ENCODE assay signal across 25 mouse cellular contexts in genomic region chr6:60881534-60881933, GRCm38 (mm10). TPM values are rescaled to one million over a fixed set of nuclear protein-coding genes. Genes with fewer than 3 reads are reported as not detected.
A peak's percentile ranks its signal among the peaks of the same experiment; 100 is the strongest.
DNase-seq lines count a peak whose midpoint lies in the region; ATAC-seq and TF ChIP-seq lines count a peak whose summit lies in the region.
"Had no signal": no experiment of that assay in that cellular context is flagged by ENCODE, and none has a peak within 500 bp of the region (broad histone marks: within the 10 kb centered on the region; RNA-seq: fewer than 3 reads in every experiment).

No protein-coding gene starts in this region.

- H3K4me1 ChIP-seq in forebrain, postnatal 0 days (ENCODE audit: insufficient read depth), result no peaks in the 10 kb centered on the region
- H3K4me1 ChIP-seq in forebrain, embryonic 16.5 days (replicated peaks; ENCODE audit: control insufficient read depth, insufficient read depth, low read length), result no peaks in the 10 kb centered on the region
- no peaks in the 10 kb centered on the region for H3K4me1 ChIP-seq in MEL (ENCODE audit: control insufficient read depth in 1 of 2, insufficient read depth in 2 of 2, low read length in 2 of 2)
- no peaks in the 10 kb centered on the region for H3K4me1 ChIP-seq in heart, adult 2 months (ENCODE audit: control insufficient read depth, insufficient read depth, low read length)
- H3K4me1 ChIP-seq: embryonic facial prominence, embryonic 12.5 days; embryonic facial prominence, embryonic 15.5 days; heart, embryonic 12.5 days; heart, embryonic 15.5 days; hindbrain, embryonic 10.5 days had no signal

- TF ChIP-seq POLR2A in MEL (IDR thresholded peaks at IDR 0.05; ENCODE audit: control insufficient read depth in 1 of 2, insufficient read depth in 1 of 2, low read depth in 1 of 2, low read length in 2 of 2, poor library complexity in 1 of 2), result no peak
- TF ChIP-seq POLR2A in brain, embryonic 14.5 days (IDR thresholded peaks at IDR 0.05; ENCODE audit: borderline replicate concordance, extremely low read depth, insufficient read depth, insufficient read length, poor library complexity, severe bottlenecking), result no peak
- TF ChIP-seq POLR2A in heart, adult 2 months (IDR thresholded peaks at IDR 0.05; ENCODE audit: insufficient read depth, low read depth, low read length), result no peak

- no peak overlapping the region for H3K27ac ChIP-seq in forebrain, postnatal 0 days (ENCODE audit: low read depth, low read length)
- no peak overlapping the region for H3K27ac ChIP-seq in forebrain, embryonic 16.5 days (ENCODE audit: low read length)
- no peak overlapping the region for H3K27ac ChIP-seq in layer of hippocampus, adult 2 months
- no peak overlapping the region for H3K27ac ChIP-seq in MEL (ENCODE audit: control insufficient read depth, low read depth, low read length)
- no peak overlapping the region for H3K27ac ChIP-seq in heart, adult 2 months
- H3K27ac ChIP-seq: embryonic facial prominence, embryonic 12.5 days; embryonic facial prominence, embryonic 15.5 days; heart, embryonic 15.5 days; hindbrain, embryonic 10.5 days; hindbrain, embryonic 14.5 days had no signal

- no peaks in the 10 kb centered on the region for H3K79me2 ChIP-seq in MEL (ENCODE audit: control insufficient read depth, insufficient read depth, low read length, poor library complexity)
- H3K79me2 ChIP-seq in heart, adult 2 months (replicated peaks; ENCODE audit: control insufficient read depth, insufficient read depth, low read length), result no peaks in the 10 kb centered on the region

- no peaks in the 10 kb centered on the region for H3K9me3 ChIP-seq in forebrain, postnatal 0 days (ENCODE audit: low read length)
- H3K9me3 ChIP-seq in forebrain, embryonic 16.5 days (ENCODE audit: control insufficient read depth, low read length), result no peaks in the 10 kb centered on the region
- no peaks in the 10 kb centered on the region for H3K9me3 ChIP-seq in MEL (replicated peaks; ENCODE audit: insufficient read depth, low read length)
- H3K9me3 ChIP-seq: embryonic facial prominence, embryonic 15.5 days; G1E; heart, embryonic 12.5 days; heart, embryonic 15.5 days had no signal

- H3K36me3 ChIP-seq in forebrain, postnatal 0 days (ENCODE audit: insufficient read depth), result no peaks in the 10 kb centered on the region
- no peaks in the 10 kb centered on the region for H3K36me3 ChIP-seq in forebrain, embryonic 16.5 days (ENCODE audit: control insufficient read depth, insufficient read depth)
- H3K36me3 ChIP-seq in MEL (ENCODE audit: control insufficient read depth in 1 of 2, insufficient read depth in 2 of 2, low read length in 2 of 2), result no peaks in the 10 kb centered on the region
- H3K36me3 ChIP-seq in heart, adult 2 months (ENCODE audit: control insufficient read depth, insufficient read depth, low read length), result no peaks in the 10 kb centered on the region
- H3K36me3 ChIP-seq: embryonic facial prominence, embryonic 12.5 days; embryonic facial prominence, embryonic 15.5 days; G1E; heart, embryonic 12.5 days; heart, embryonic 15.5 days; hindbrain, embryonic 10.5 days had no signal

- no peak overlapping the region for H3K4me3 ChIP-seq in forebrain, postnatal 0 days (ENCODE audit: low read depth, low read length)
- H3K4me3 ChIP-seq in forebrain, embryonic 16.5 days (replicated peaks; ENCODE audit: low read length), result no peak overlapping the region
- H3K4me3 ChIP-seq in layer of hippocampus, adult 2 months, result no peak overlapping the region
- no peak overlapping the region for H3K4me3 ChIP-seq in MEL (ENCODE audit: control insufficient read depth in 1 of 2, insufficient read depth in 1 of 2, low read depth in 2 of 2, low read length in 2 of 2)
- no peak overlapping the region for H3K4me3 ChIP-seq in heart, adult 2 months
- H3K4me3 ChIP-seq: embryonic facial prominence, embryonic 12.5 days; embryonic facial prominence, embryonic 15.5 days; heart, embryonic 12.5 days; heart, embryonic 15.5 days; hindbrain, embryonic 10.5 days had no signal

- intact Hi-C loops in heart, adult 2 months (cut with DNase I), result no loop called here

- no peak overlapping the region for H3K9ac ChIP-seq in forebrain, postnatal 0 days
- H3K9ac ChIP-seq in forebrain, embryonic 16.5 days (replicated peaks; ENCODE audit: low read depth, low read length), result no peak overlapping the region
- H3K9ac ChIP-seq in MEL (ENCODE audit: control insufficient read depth, low read depth, low read length, poor library complexity, severe bottlenecking), result no peak overlapping the region
- H3K9ac ChIP-seq in heart, adult 2 months (ENCODE audit: low read depth, low read length), result no peak overlapping the region
- H3K9ac ChIP-seq: embryonic facial prominence, embryonic 12.5 days; embryonic facial prominence, embryonic 15.5 days; heart, embryonic 12.5 days; heart, embryonic 15.5 days; hindbrain, embryonic 14.5 days had no signal

- TF ChIP-seq EP300 in MEL (IDR thresholded peaks at IDR 0.05; ENCODE audit: low read depth in 1 of 2, low read length in 2 of 2), result no peak
- TF ChIP-seq EP300 in heart, adult 2 months (IDR thresholded peaks at IDR 0.05; ENCODE audit: insufficient read depth, low read depth, low read length), result no peak

- TF ChIP-seq CTCF in forebrain, postnatal 0 days (IDR thresholded peaks at IDR 0.05; ENCODE audit: low read depth), result peak; percentile 30; the same call in 1 of the 2 replicates
- TF ChIP-seq CTCF in layer of hippocampus, adult 2 months (conservative IDR thresholded peaks at IDR 0.05), result peak; percentile 76
- peak in 1 of 3 experiments; percentile 30; a peak in 2 of 6 replicates for TF ChIP-seq CTCF in MEL (IDR thresholded peaks at IDR 0.05 in 2 of 3, conservative IDR thresholded peaks at IDR 0.05 in 1 of 3; ENCODE audit: control insufficient read depth in 1 of 3, insufficient read depth in 1 of 3, low read depth in 2 of 3, low read length in 3 of 3, poor library complexity in 1 of 3, severe bottlenecking in 1 of 3)
- TF ChIP-seq CTCF in brain, embryonic 14.5 days (IDR thresholded peaks at IDR 0.05; ENCODE audit: borderline replicate concordance, extremely low read depth, insufficient read depth, insufficient read length), result no peak
- no peak for TF ChIP-seq CTCF in heart, adult 2 months (IDR thresholded peaks at IDR 0.05)

- peak; percentile 10 for DNase-seq in forebrain, postnatal 0 days
- peak in 1 of 2 experiments; percentile 3 for DNase-seq in layer of hippocampus, adult 2 months (ENCODE audit: low spot score in 2 of 2)
- DNase-seq in layer of hippocampus, postnatal 10 days (ENCODE audit: low spot score in 2 of 2), result no peak
- no peak for DNase-seq in MEL (ENCODE audit: low read depth, low spot score)
- DNase-seq in brain, embryonic 14.5 days (ENCODE audit: low read depth), result peak; percentile 4
- no peak for DNase-seq in heart, adult 2 months
- DNase-seq: adrenal gland, adult 2 months; adrenal gland, postnatal 14 days; B cell, adult 2 months; cerebellum, adult 18-20 months; cerebellum, adult 9-10 months; cerebellum, postnatal 25 days; gastrocnemius, postnatal 25 days; heart, postnatal 10 days; heart, postnatal 36 days had no signal

- no peak for ATAC-seq in forebrain, postnatal 0 days
- no peak for ATAC-seq in forebrain, embryonic 16.5 days
- ATAC-seq: intestine, postnatal 0 days had no signal

- no peaks in the 10 kb centered on the region for H3K27me3 ChIP-seq in forebrain, postnatal 0 days (ENCODE audit: insufficient read depth, low read length)
- no peaks in the 10 kb centered on the region for H3K27me3 ChIP-seq in forebrain, embryonic 16.5 days (replicated peaks; ENCODE audit: control insufficient read depth, insufficient read depth, low read length)
- H3K27me3 ChIP-seq in MEL (ENCODE audit: control insufficient read depth in 1 of 2, insufficient read depth in 2 of 2, low read length in 2 of 2), result no peaks in the 10 kb centered on the region
- H3K27me3 ChIP-seq in heart, adult 2 months (ENCODE audit: control insufficient read depth, insufficient read depth, low read length), result no peaks in the 10 kb centered on the region
- H3K27me3 ChIP-seq: CH12.LX; embryonic facial prominence, embryonic 12.5 days; embryonic facial prominence, embryonic 15.5 days; heart, embryonic 12.5 days; heart, embryonic 15.5 days had no signal

- no peak overlapping the region for H3K4me2 ChIP-seq in forebrain, postnatal 0 days (ENCODE audit: low read depth)
- H3K4me2 ChIP-seq in forebrain, embryonic 16.5 days (ENCODE audit: low read length), result no peak overlapping the region
- H3K4me2 ChIP-seq: embryonic facial prominence, embryonic 12.5 days; embryonic facial prominence, embryonic 15.5 days; heart, embryonic 12.5 days; heart, embryonic 15.5 days; hindbrain, embryonic 14.5 days had no signal

- WGBS in forebrain, postnatal 0 days, result 38% methylated on average over 2 of the region's 2 CpGs
- WGBS in forebrain, embryonic 16.5 days, result 56% methylated on average over 2 of the region's 2 CpGs
- 59% methylated on average over 2 of the region's 2 CpGs for WGBS in heart, adult 2 months

- peak; percentile 50 for TF ChIP-seq RAD21 in MEL (IDR thresholded peaks at IDR 0.05; ENCODE audit: low read depth, low read length)

TF ChIP-seq in MEL, 35 proteins besides CTCF, POLR2A, EP300 and RAD21 (continues in another document):
- 0 out of 2 replicates have a peak, but pooled peaks have one; percentile 38 for TF ChIP-seq ZNF384 (IDR thresholded peaks at IDR 0.05; ENCODE audit: low read depth, low read length)

RNA-seq across cellular contexts. Expression of gene Mmrn1, which starts 43.2 kb away (rescaled TPM):
- total RNA-seq in forebrain, postnatal 0 days (2014; rRNA removed), result 2.1 and 2.2 TPM in 2 replicates
- polyA plus RNA-seq in forebrain, postnatal 0 days (2015; fragmentation: Nextera tagmentation; extraction: Ambion mirVana), result 1.0 and 1.6 TPM in 2 replicates
- 1.9 and 2.8 TPM in 2 replicates for polyA plus RNA-seq in forebrain, embryonic 16.5 days (2015; fragmentation: Nextera tagmentation; extraction: Ambion mirVana)
- total RNA-seq in layer of hippocampus, adult 2 months (2021), result not detected
- 1 to 10 TPM; 1.1 to 1.3 TPM for total RNA-seq in layer of hippocampus, postnatal 10 days (2021)
- total RNA-seq in MEL (2012; rRNA removed), result not detected in 2 replicates
- not detected for polyA plus RNA-seq in MEL (2012; ENCODE audit: insufficient read depth in 1 of 2, insufficient read length in 2 of 2, low read depth in 1 of 2, low replicate concordance in 2 of 2, missing spikeins in 1 of 2)
- 1.8 and 3.6 TPM in 2 replicates for polyA plus RNA-seq in brain, embryonic 14.5 days (2012; rRNA removed)
- 1 to 10 TPM; 6.8 to 7.5 TPM for total RNA-seq in heart, adult 2 months (2021)
- polyA plus RNA-seq in heart, adult 2 months (2012; rRNA removed), result 2.4 and 3.5 TPM in 2 replicates
- total RNA-seq: CH12.LX had no signal
- polyA plus RNA-seq: adrenal gland, adult 2 months; G1E had no signal

RNA-seq across cellular contexts. Expression of gene Snca, which starts 51.9 kb away (rescaled TPM):
- 244 and 300 TPM in 2 replicates for total RNA-seq in forebrain, postnatal 0 days (2014; rRNA removed)
- 409 and 490 TPM in 2 replicates for polyA plus RNA-seq in forebrain, postnatal 0 days (2015; fragmentation: Nextera tagmentation; extraction: Ambion mirVana)
- 145 and 176 TPM in 2 replicates for polyA plus RNA-seq in forebrain, embryonic 16.5 days (2015; fragmentation: Nextera tagmentation; extraction: Ambion mirVana)
- 100 to 1,000 TPM; 473 to 525 TPM for total RNA-seq in layer of hippocampus, adult 2 months (2021)
- total RNA-seq in layer of hippocampus, postnatal 10 days (2021), result 100 to 1,000 TPM; 848 to 956 TPM
- total RNA-seq in MEL (2012; rRNA removed), result 30.7 and 46.0 TPM in 2 replicates
- polyA plus RNA-seq in MEL (2012; ENCODE audit: insufficient read depth in 1 of 2, insufficient read length in 2 of 2, low read depth in 1 of 2, low replicate concordance in 2 of 2, missing spikeins in 1 of 2), result 10 to 100 TPM in 1 of 2 experiments, not detected in 1; 47.5 TPM
- polyA plus RNA-seq in brain, embryonic 14.5 days (2012; rRNA removed), result 52.6 and 75.1 TPM in 2 replicates
- total RNA-seq in heart, adult 2 months (2021), result 10 to 100 TPM; 11.6 to 97.1 TPM
- 8.3 and 43.1 TPM in 2 replicates for polyA plus RNA-seq in heart, adult 2 months (2012; rRNA removed)
- total RNA-seq: CH12.LX had no signal

Comparison
In these comparisons a context has a peak if more than half of its experiments do, and no peak if none do; other contexts are left out.
1. DNase-seq: peak in forebrain, postnatal 0 days (single experiment) and brain, embryonic 14.5 days (single experiment); none in layer of hippocampus, postnatal 10 days (0 of 2), MEL (single experiment) and heart, adult 2 months (0 of 2).
2. CTCF ChIP-seq: peak in forebrain, postnatal 0 days (single experiment) and layer of hippocampus, adult 2 months (single experiment); none in brain, embryonic 14.5 days (single experiment) and heart, adult 2 months (single experiment).